Mouse (Mus musculus): ENCODE measurements around the gene Slc28a3.

DNA sequence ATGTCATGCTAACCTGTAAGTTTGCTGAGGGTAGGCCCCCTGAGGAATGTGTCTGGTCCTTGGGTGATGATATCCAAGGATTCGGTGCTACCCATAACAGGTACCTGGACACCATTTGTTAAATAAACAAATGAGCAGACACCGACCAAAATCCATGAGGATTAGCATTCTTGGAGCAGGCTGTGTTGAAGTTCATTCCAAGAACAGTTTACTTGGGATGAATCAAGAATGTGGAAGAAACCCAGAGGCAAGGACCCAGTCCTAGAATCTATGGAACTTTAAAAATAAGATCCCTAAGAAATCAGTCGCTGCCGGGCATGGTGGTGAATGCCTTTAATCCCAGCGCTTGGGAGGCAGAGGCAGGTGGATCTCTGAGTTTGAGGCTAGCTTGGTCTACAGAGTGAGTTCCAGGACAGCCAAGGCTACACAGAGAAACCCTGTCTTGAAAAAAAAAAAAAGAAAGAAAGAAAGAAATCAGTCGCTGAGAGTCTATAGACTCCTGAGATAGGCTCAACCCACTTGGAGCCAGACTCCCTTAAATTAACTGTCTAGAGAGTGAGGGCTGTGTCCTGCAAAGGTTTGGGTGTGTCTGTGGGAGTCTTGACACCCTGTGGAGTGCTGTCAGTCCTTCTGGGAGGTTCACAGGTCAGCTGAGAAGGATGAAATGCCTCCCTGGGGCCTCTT lies 73.3 kb downstream of the Slc28a3 start:
- no peak for TF ChIP-seq CTCF (IDR thresholded peaks at IDR 0.05; ENCODE audit: low read depth)
- no peak for TF ChIP-seq EP300 (IDR thresholded peaks at IDR 0.05; ENCODE audit: low read depth)
